Mouse (Mus musculus): ENCODE data around the gene Mmp28. TPM values are rescaled to one million over a fixed set of nuclear protein-coding genes. Genes with fewer than 3 reads are reported as not detected.

The Mmp28 gene
- polyA plus RNA-seq, 2 experiments = 2.4 to 4.6 TPM

DNA sequence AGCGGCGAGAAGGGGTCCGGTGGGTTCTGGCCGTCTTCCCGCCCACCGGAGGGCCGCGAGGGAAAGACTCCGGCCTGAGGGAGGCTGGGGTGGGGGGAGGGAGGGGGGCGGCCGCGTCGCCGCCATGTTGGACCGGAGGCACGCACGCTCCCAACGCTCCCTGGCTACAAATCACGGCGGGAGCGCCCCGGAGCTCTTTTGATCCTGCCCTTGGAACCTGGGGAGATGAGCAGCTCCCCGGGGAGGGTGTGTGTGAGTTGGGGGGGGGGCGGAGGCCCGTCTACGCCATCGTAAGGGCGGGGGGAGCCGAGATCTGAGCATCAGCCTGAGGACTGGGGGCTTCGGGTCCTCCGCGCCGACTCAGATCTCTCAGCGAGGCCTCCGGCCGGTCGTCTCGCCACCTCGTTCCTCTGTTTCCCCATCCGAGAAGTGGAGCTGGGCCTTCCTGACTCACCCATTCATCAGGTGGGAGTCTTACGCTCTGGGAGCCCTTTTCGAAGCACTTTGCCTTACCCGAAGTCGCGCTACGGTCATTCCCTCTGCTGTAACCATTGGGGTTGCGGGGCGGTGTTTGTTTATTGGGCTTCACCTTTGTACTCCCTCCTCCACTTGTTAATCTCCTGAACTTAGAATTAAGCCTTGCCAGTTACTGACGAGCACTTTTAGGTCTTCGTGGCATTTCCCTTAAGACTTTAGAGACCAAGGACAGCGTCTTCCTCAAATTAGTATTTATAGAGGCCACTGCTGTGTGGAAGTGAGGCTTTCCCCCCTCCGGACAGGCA, 10.6 kb upstream of the Mmp28 start:
- Histone ChIP-seq H3K9ac (ENCODE audit: low read depth, low read length, severe bottlenecking) (peak overlapping the region; percentile 81), H3K4me3 (replicated peaks; ENCODE audit: low read length) (peak overlapping the region; percentile 86), H3K27ac (replicated peaks; ENCODE audit: low read depth, low read length) (peak overlapping the region; percentile 92), H3K4me2 (replicated peaks; ENCODE audit: low read depth, low read length, severe bottlenecking) (peak overlapping the region; percentile 80), H3K4me1 (ENCODE audit: control insufficient read depth, insufficient read depth, low read length) (peaks cover 13% of the 10 kb centered on the region), H3K9me3 (ENCODE audit: control insufficient read depth, low read length) (no peaks in the 10 kb centered on the region), H3K36me3 (ENCODE audit: control insufficient read depth, insufficient read depth, low read length) (peaks cover 8% of the 10 kb centered on the region), H3K27me3 (ENCODE audit: control insufficient read depth, insufficient read depth, low read length) (no peaks in the 10 kb centered on the region)
- no peak for TF ChIP-seq POLR2A (IDR thresholded peaks at IDR 0.05; ENCODE audit: borderline replicate concordance, extremely low read depth, insufficient read depth, insufficient read length)
- DNase-seq (ENCODE audit: low spot score) (peak; percentile 48), ATAC-seq (ENCODE audit: low FRiP score, low read depth) (peak; percentile 84)
- under 1% methylated on average over 29 of the region's 52 CpGs for WGBS

DNA sequence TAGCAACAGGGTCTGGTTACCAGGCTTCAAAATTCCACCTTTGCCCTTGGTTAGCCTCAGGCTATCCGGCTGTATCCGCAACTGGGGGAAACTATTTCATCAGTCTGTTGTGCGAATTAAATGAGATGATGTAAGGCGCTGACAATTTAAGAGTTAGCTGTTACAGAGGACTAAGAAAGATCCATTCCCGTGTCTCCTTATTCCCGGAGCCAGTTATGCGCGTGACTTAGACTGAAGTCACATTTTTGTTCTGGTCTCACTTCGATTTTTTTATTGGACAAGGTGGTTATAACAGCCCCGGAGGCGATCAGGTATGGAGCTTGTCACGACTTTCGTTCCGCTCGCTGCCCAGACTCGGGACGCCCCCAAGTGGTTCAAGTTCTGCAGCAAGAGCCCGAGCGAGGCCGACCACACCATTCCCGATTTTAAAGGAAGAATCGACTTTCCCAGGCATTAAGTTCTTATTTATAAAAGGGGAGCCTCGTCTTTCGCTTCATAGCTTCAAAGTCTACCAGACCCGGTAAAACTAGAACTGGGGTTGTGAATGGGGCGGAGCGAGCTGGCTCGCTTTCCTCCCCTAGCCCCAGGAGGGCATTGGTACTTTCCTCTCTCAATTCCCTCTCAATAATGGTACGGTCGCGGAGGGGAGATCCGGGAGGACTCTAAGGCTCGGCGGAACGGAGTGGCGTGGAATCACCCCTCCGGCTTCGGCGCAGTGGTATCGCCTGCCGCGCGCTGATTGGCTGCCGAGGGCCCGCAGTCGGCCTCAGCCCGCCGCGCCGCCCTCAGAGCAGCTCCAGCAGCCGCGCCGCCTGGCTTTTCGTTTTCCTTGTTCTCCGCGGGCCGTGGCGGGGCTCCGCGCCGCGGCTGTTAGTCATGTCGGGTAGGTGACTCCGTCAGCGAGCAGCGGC, 9.7 kb upstream of the Mmp28 start, which contains the start of gene Taf15:
TSS of gene Taf15 (plus strand) at position 763 of the 911 bp plus-strand sequence.
- ATAC-seq (ENCODE audit: low FRiP score, low read depth) (peak; percentile 98), DNase-seq (ENCODE audit: low spot score) (peak; percentile 97)
- peak; percentile 82; the same call in 1 of the 2 replicates for TF ChIP-seq POLR2A (IDR thresholded peaks at IDR 0.05; ENCODE audit: borderline replicate concordance, extremely low read depth, insufficient read depth, insufficient read length)
- H3K36me3 ChIP-seq (ENCODE audit: control insufficient read depth, insufficient read depth, low read length) = peaks cover 4% of the 10 kb centered on the region
- H3K27ac ChIP-seq (replicated peaks; ENCODE audit: low read depth, low read length) = peak within 1 kb of the TSS; percentile 92
- H3K4me2 ChIP-seq (replicated peaks; ENCODE audit: low read depth, low read length, severe bottlenecking) = peak within 1 kb of the TSS; percentile 80
- no peaks in the 10 kb centered on the region for H3K27me3 ChIP-seq (ENCODE audit: control insufficient read depth, insufficient read depth, low read length)
- no peaks in the 10 kb centered on the region for H3K9me3 ChIP-seq (ENCODE audit: control insufficient read depth, low read length)
- H3K9ac ChIP-seq (ENCODE audit: low read depth, low read length, severe bottlenecking) = peak within 1 kb of the TSS; percentile 81
- H3K4me1 ChIP-seq (ENCODE audit: control insufficient read depth, insufficient read depth, low read length) = peaks cover 13% of the 10 kb centered on the region
- H3K4me3 ChIP-seq (replicated peaks; ENCODE audit: low read length) = peak within 1 kb of the TSS; percentile 86
- 1% methylated on average over 58 of the region's 66 CpGs for WGBS

DNA sequence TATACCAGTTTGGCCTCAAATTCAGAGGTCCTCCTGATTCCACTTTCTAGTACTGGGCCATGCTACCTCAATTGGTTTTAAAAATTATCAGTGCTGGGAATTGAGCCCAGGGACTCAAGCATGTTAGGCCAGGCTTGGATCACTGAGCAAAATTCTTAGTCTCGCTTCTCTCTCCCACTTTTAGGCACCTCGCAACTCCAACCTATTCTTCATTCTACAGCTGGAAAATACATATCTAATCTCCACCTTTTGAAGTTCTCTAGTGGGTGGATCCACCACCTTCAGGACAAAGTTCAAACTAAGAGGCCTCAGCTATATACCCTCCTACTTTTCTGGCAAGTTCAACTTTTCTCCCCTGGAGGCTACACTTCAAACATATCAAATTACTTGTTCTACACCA, 8.9 kb upstream of the Mmp28 start:
- WGBS = 68% methylated on average over 2 of the region's 2 CpGs
- H3K9me3 ChIP-seq (ENCODE audit: control insufficient read depth, low read length) = no peaks in the 10 kb centered on the region
- DNase-seq (ENCODE audit: low spot score) = no peak
- no peak for TF ChIP-seq POLR2A (IDR thresholded peaks at IDR 0.05; ENCODE audit: borderline replicate concordance, extremely low read depth, insufficient read depth, insufficient read length)
- H3K4me1 ChIP-seq (ENCODE audit: control insufficient read depth, insufficient read depth, low read length) = peaks cover 21% of the 10 kb centered on the region
- peaks cover 2% of the 10 kb centered on the region for H3K36me3 ChIP-seq (ENCODE audit: control insufficient read depth, insufficient read depth, low read length)
- H3K4me3 ChIP-seq (replicated peaks; ENCODE audit: low read length) = peak overlapping the region; percentile 86
- no peak overlapping the region for H3K9ac ChIP-seq (ENCODE audit: low read depth, low read length, severe bottlenecking)
- ATAC-seq (ENCODE audit: low FRiP score, low read depth) = no peak
- H3K27me3 ChIP-seq (ENCODE audit: control insufficient read depth, insufficient read depth, low read length) = no peaks in the 10 kb centered on the region
- H3K4me2 ChIP-seq (replicated peaks; ENCODE audit: low read depth, low read length, severe bottlenecking) = peak overlapping the region; percentile 60
- H3K27ac ChIP-seq (replicated peaks; ENCODE audit: low read depth, low read length) = no peak overlapping the region

DNA sequence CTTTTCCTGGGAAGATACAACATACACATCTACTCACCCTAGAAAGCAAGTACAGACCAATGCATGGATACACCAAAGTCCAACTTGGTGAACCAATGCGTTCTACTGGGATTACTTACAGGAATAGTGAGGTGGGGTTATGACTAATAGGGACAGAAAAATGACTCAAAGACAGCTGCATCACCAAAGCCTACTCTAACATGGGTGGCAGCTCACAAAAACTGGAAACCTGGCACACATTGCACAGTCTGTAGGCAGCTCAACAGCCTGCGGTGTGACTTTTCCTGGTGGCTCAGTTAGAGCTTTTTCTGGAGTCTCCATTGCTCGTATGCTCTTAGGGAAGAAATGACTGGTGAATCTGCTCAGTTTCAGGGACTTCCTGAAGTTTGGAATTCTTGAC, 5.9 kb upstream of the Mmp28 start:
- Histone ChIP-seq H3K4me2 (replicated peaks; ENCODE audit: low read depth, low read length, severe bottlenecking) (no peak overlapping the region), H3K9ac (ENCODE audit: low read depth, low read length, severe bottlenecking) (no peak overlapping the region), H3K27ac (replicated peaks; ENCODE audit: low read depth, low read length) (no peak overlapping the region), H3K27me3 (ENCODE audit: control insufficient read depth, insufficient read depth, low read length) (no peaks in the 10 kb centered on the region), H3K4me1 (ENCODE audit: control insufficient read depth, insufficient read depth, low read length) (peaks cover 15% of the 10 kb centered on the region), H3K9me3 (ENCODE audit: control insufficient read depth, low read length) (no peaks in the 10 kb centered on the region), H3K4me3 (replicated peaks; ENCODE audit: low read length) (no peak overlapping the region), H3K36me3 (ENCODE audit: control insufficient read depth, insufficient read depth, low read length) (no peaks in the 10 kb centered on the region)
- ATAC-seq (ENCODE audit: low FRiP score, low read depth) = no peak
- 90% methylated on average over 3 of the region's 3 CpGs for WGBS
- TF ChIP-seq POLR2A (IDR thresholded peaks at IDR 0.05; ENCODE audit: borderline replicate concordance, extremely low read depth, insufficient read depth, insufficient read length) = no peak
- DNase-seq (ENCODE audit: low spot score) = no peak

DNA sequence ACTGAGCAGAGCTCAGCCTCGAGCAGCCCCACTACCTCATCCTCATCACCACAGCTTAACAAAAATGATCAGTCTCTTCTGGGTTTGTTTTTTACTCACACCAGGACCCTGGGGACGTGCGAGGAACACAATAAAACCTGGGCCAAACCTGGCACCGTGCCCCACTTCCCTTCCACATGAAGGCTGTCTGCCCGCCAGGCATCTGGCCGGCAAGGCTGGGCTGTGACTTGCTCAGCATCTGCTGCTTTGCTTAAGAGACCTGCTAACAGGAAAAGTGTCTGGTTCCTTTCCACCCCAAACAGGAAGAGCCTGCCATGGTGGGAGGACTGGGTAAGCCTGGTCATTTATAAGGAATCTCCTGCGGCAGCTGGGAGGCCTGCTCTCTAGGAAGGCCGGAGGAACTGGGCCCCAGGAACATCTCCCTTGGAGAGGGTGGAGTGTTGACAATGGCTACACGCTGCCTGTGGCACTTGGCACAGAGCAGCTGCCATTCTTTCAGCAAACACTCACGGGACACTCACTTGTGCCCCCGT, 4.3 kb upstream of the Mmp28 start:
- no peak for TF ChIP-seq POLR2A (IDR thresholded peaks at IDR 0.05; ENCODE audit: borderline replicate concordance, extremely low read depth, insufficient read depth, insufficient read length)
- H3K4me2 ChIP-seq (replicated peaks; ENCODE audit: low read depth, low read length, severe bottlenecking) = no peak overlapping the region
- no peak overlapping the region for H3K27ac ChIP-seq (replicated peaks; ENCODE audit: low read depth, low read length)
- H3K9me3 ChIP-seq (ENCODE audit: control insufficient read depth, low read length) = no peaks in the 10 kb centered on the region
- H3K4me3 ChIP-seq (replicated peaks; ENCODE audit: low read length) = no peak overlapping the region
- WGBS = 28% methylated on average over 11 of the region's 11 CpGs
- peak overlapping the region; percentile 8; the same call in 1 of the 2 replicates for H3K9ac ChIP-seq (ENCODE audit: low read depth, low read length, severe bottlenecking)
- H3K27me3 ChIP-seq (ENCODE audit: control insufficient read depth, insufficient read depth, low read length) = 0 out of 2 replicates have a peak, but pooled peaks cover under 1% of the 10 kb centered on the region
- ATAC-seq (ENCODE audit: low FRiP score, low read depth) = peak; percentile 41; the same call in 1 of the 2 replicates
- peak; percentile 48 for DNase-seq (ENCODE audit: low spot score)
- H3K4me1 ChIP-seq (ENCODE audit: control insufficient read depth, insufficient read depth, low read length) = peaks cover 17% of the 10 kb centered on the region
- no peaks in the 10 kb centered on the region for H3K36me3 ChIP-seq (ENCODE audit: control insufficient read depth, insufficient read depth, low read length)

Data from limb, embryonic 14.5 days (tissue).